Mouse (Mus musculus) intestine, embryonic 15.5 days (tissue): ENCODE measurements around the gene Zfp74. TPM values are rescaled to one million over a fixed set of nuclear protein-coding genes. Genes with fewer than 3 reads are reported as not detected.

Experiments used
- ATAC-seq: fragments of 200-750 bp; cut with Nextera tagmentation; 2 replicates; pipeline ENCODE4 v1.8.0; 2017; ENCODE audit warnings: moderate TSS enrichment, moderate library complexity
- H3K27ac ChIP-seq: fragments of 300-500 bp; sonication (generic); 2 replicates; pipeline ENCODE4 v1.5.1; 2015; ENCODE audit warnings: mild to moderate bottlenecking, inconsistent platforms
- H3K27me3 ChIP-seq: fragments of 300-500 bp; sonication (generic); replicated peaks from 2 replicates; pipeline ENCODE4 v1.6.1; 2015; ENCODE audit warnings: inconsistent platforms
- H3K36me3 ChIP-seq: fragments of 300-500 bp; sonication (generic); 2 replicates; pipeline ENCODE4 v1.6.1; 2015; ENCODE audit warnings: inconsistent platforms
- H3K4me1 ChIP-seq: fragments of 300-500 bp; sonication (generic); replicated peaks from 2 replicates; pipeline ENCODE4 v1.6.1; 2015; ENCODE audit warnings: inconsistent platforms
- H3K4me2 ChIP-seq: fragments of 300-500 bp; sonication (generic); replicated peaks from 2 replicates; pipeline ENCODE4 v1.6.1; 2015; ENCODE audit warnings: mild to moderate bottlenecking, inconsistent platforms
- H3K4me3 ChIP-seq: fragments of 300-500 bp; sonication (generic); replicated peaks from 2 replicates; pipeline ENCODE4 v1.5.1; 2015; ENCODE audit warnings: inconsistent platforms
- H3K9ac ChIP-seq: fragments of 300-500 bp; sonication (generic); 2 replicates; pipeline ENCODE4 v1.6.1; 2015; ENCODE audit warnings: inconsistent platforms
- H3K9me3 ChIP-seq: fragments of 300-500 bp; sonication (generic); 2 replicates; pipeline ENCODE4 v1.6.1; 2016; ENCODE audit warnings: inconsistent platforms
- WGBS: fragments of 180-500 bp; shearing (Covaris S2); methylation state at CpG from one replicate; pipeline ENCODE4 v1.1.7; 2015; 5-methylcytosine and 5-hydroxymethylcytosine counted together
- polyA plus RNA-seq: library from polyadenylated mRNA; unstranded; fragments of >200 nt; fragmentation: Nextera tagmentation; extraction: Ambion mirVana; gene quantifications from 2 replicates; pipeline ENCODE4 v1.2.1, GENCODE M21; 2015

The Zfp74 gene
- polyA plus RNA-seq, 1 experiment from 2014 or later = 6.6 TPM

GRCm38 (mm10) chr7:29905966-29906681 is 47.8 kb downstream of the Zfp74 start, which contains the start of gene Zfp27:
Gene Zfp27 (minus strand): TSS chr7:29906572.
- H3K4me3 ChIP-seq = peak within 1 kb of the TSS; percentile 47
- H3K27me3 ChIP-seq = no peaks in the 10 kb centered on the region
- H3K36me3 ChIP-seq = no peaks in the 10 kb centered on the region
- H3K4me1 ChIP-seq = 0 out of 2 replicates have a peak, but pooled peaks cover 4% of the 10 kb centered on the region
- H3K9me3 ChIP-seq = no peaks in the 10 kb centered on the region
- peak within 1 kb of the TSS; percentile 96 for H3K27ac ChIP-seq
- ATAC-seq = peak; percentile 89
- peak within 1 kb of the TSS; percentile 56 for H3K9ac ChIP-seq
- under 1% methylated on average over 22 of the region's 22 CpGs for WGBS
- H3K4me2 ChIP-seq = peak within 1 kb of the TSS; percentile 68

GRCm38 (mm10) chr7:29904101-29904500 is 49.8 kb downstream of the Zfp74 start:
- ATAC-seq = no peak
- Histone ChIP-seq H3K27ac (no peak overlapping the region), H3K9me3 (no peaks in the 10 kb centered on the region), H3K27me3 (no peaks in the 10 kb centered on the region), H3K9ac (no peak overlapping the region), H3K4me3 (no peak overlapping the region), H3K4me2 (no peak overlapping the region), H3K4me1 (no peaks in the 10 kb centered on the region), H3K36me3 (peaks cover 5% of the 10 kb centered on the region)
- WGBS = 95% methylated on average over 4 of the region's 4 CpGs

- Histone ChIP-seq H3K4me1 (no peaks in the 10 kb centered on the region), H3K27me3 (no peaks in the 10 kb centered on the region), H3K4me3 (no peak overlapping the region), H3K36me3 (peaks cover 50% of the 10 kb centered on the region), H3K27ac (no peak overlapping the region), H3K4me2 (no peak overlapping the region), H3K9me3 (peaks cover 19% of the 10 kb centered on the region), H3K9ac (no peak overlapping the region)
- no peak for ATAC-seq
- 90% methylated on average over 4 of the region's 4 CpGs for WGBS
Measured at GRCm38 (mm10) chr7:29898351-29898750, 55.5 kb downstream of the Zfp74 start.

GRCm38 (mm10) chr7:29892756-29893155 is 61.1 kb downstream of the Zfp74 start:
- Histone ChIP-seq H3K27me3 (no peaks in the 10 kb centered on the region), H3K4me3 (no peak overlapping the region), H3K36me3 (peaks cover 55% of the 10 kb centered on the region), H3K4me2 (no peak overlapping the region), H3K27ac (no peak overlapping the region), H3K9ac (no peak overlapping the region), H3K4me1 (no peaks in the 10 kb centered on the region), H3K9me3 (peaks cover 19% of the 10 kb centered on the region)
- no peak for ATAC-seq
- WGBS = 99% methylated on average over 4 of the region's 4 CpGs

- no peak overlapping the region for H3K4me2 ChIP-seq
- H3K9ac ChIP-seq = no peak overlapping the region
- H3K27me3 ChIP-seq = no peaks in the 10 kb centered on the region
- H3K9me3 ChIP-seq = peaks cover 17% of the 10 kb centered on the region
- no peaks in the 10 kb centered on the region for H3K4me1 ChIP-seq
- 93% methylated on average over 7 of the region's 7 CpGs for WGBS
- no peak for ATAC-seq
- H3K27ac ChIP-seq = no peak overlapping the region
- peaks cover 40% of the 10 kb centered on the region for H3K36me3 ChIP-seq
- no peak overlapping the region for H3K4me3 ChIP-seq
Measured at GRCm38 (mm10) chr7:29890501-29890900, 63.4 kb downstream of the Zfp74 start.

GRCm38 (mm10) chr7:29880916-29881315 is 73.0 kb downstream of the Zfp74 start:
- H3K4me1 ChIP-seq = no peaks in the 10 kb centered on the region
- H3K27ac ChIP-seq = no peak overlapping the region
- no peaks in the 10 kb centered on the region for H3K9me3 ChIP-seq
- no peak overlapping the region for H3K4me3 ChIP-seq
- WGBS = 83% methylated on average over 7 of the region's 7 CpGs
- no peak overlapping the region for H3K4me2 ChIP-seq
- H3K27me3 ChIP-seq = no peaks in the 10 kb centered on the region
- H3K9ac ChIP-seq = no peak overlapping the region
- no peaks in the 10 kb centered on the region for H3K36me3 ChIP-seq
- no peak for ATAC-seq

Other genes with a start within 250 kb of the Zfp74 start
- gene Catsperg2, start 227.1 kb downstream of the Zfp74 start, polyA plus RNA-seq = 0.08 TPM in 1 of 2 replicates, not detected in the other
- 10.1 and 10.3 TPM in 2 replicates for gene Zfp84, start 185.5 kb downstream of the Zfp74 start, polyA plus RNA-seq
- gene Zfp30, start 170.1 kb downstream of the Zfp74 start, polyA plus RNA-seq = 3.7 and 4.2 TPM in 2 replicates
- gene Zfp790, start 138.0 kb downstream of the Zfp74 start, polyA plus RNA-seq = 9.9 and 10.0 TPM in 2 replicates
- gene Zfp940, start 100.4 kb downstream of the Zfp74 start, polyA plus RNA-seq = 3.3 and 4.0 TPM in 2 replicates
- 4.6 and 5.5 TPM in 2 replicates for gene Zfp420, start 94.1 kb downstream of the Zfp74 start, polyA plus RNA-seq
- 7.3 and 7.4 TPM in 2 replicates for gene Zfp27, start 47.5 kb downstream of the Zfp74 start, polyA plus RNA-seq
- 2.6 and 3.6 TPM in 2 replicates for gene Zfp383, start 45.9 kb downstream of the Zfp74 start, polyA plus RNA-seq
- 15.1 and 15.5 TPM in 2 replicates for gene Zfp568, start 29.9 kb upstream of the Zfp74 start, polyA plus RNA-seq
- gene Zfp14, start 97.3 kb upstream of the Zfp74 start, polyA plus RNA-seq = 2.7 and 2.9 TPM in 2 replicates
- 3.9 and 4.5 TPM in 2 replicates for gene Zfp82, start 118.8 kb upstream of the Zfp74 start, polyA plus RNA-seq
- 1.2 and 1.5 TPM in 2 replicates for gene Gm26920, start 136.3 kb upstream of the Zfp74 start, polyA plus RNA-seq
- 6.0 and 6.1 TPM in 2 replicates for gene Zfp566, start 136.4 kb upstream of the Zfp74 start, polyA plus RNA-seq
- 71.0 and 82.3 TPM in 2 replicates for gene Zfp260, start 140.7 kb upstream of the Zfp74 start, polyA plus RNA-seq
- gene Zfp382, start 167.9 kb upstream of the Zfp74 start, polyA plus RNA-seq = 6.7 and 8.3 TPM in 2 replicates
- 12.2 and 13.6 TPM in 2 replicates for gene Zfp146, start 215.7 kb upstream of the Zfp74 start, polyA plus RNA-seq
- gene Cox7a1, start 230.1 kb upstream of the Zfp74 start, polyA plus RNA-seq = 30.7 and 34.3 TPM in 2 replicates
- gene Capns1, start 244.7 kb upstream of the Zfp74 start, polyA plus RNA-seq = 83.7 and 101 TPM in 2 replicates